Mouse (Mus musculus): ENCODE measurements around the gene Kcna5. TPM values are rescaled to one million over a fixed set of nuclear protein-coding genes. Genes with fewer than 3 reads are reported as not detected.

The Kcna5 gene
- 0.74 and 1.1 TPM in 2 replicates for polyA plus RNA-seq (2012; rRNA removed)

DNA sequence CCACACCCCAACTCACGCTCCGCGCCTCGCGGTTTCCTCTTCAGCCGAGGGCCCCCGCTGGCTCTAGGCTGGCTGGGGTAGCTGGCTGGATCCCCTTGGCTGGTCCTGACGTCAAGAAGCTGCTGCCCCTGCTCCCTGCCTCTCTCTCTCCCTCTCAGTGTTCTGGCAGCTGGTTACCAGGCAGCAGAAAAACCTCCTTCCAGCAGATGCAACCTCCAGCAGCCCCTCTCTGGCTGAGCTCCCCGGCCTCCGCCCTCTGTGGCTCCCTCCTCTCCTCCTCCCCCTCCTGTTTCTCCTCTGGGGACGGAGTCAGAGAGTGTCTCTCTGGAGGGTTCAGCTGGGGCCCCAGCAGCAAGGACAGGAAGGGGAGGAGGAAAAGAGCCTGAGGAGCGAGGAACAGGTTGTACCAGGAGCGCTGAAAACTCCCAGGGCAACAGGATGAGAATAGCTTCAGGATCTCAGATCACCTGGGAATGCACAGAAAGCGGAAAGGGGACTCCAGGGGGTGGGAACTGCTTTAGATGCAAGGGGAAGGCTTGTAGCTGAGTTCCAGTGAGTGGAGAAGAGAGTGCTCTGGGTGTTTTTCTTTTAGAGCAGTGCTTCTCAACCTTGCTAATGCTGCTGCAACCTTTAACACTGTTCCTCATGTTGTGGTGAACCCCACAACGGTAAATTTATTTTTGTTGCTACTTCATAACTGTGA, at the start of gene Kcna5:
TSS of gene Kcna5 (minus strand) at position 205 of the 703 bp plus-strand sequence.
- DNase-seq (ENCODE audit: low read depth, low spot score), result no peak
- WGBS, result 2% methylated on average over 15 of the region's 15 CpGs

DNA sequence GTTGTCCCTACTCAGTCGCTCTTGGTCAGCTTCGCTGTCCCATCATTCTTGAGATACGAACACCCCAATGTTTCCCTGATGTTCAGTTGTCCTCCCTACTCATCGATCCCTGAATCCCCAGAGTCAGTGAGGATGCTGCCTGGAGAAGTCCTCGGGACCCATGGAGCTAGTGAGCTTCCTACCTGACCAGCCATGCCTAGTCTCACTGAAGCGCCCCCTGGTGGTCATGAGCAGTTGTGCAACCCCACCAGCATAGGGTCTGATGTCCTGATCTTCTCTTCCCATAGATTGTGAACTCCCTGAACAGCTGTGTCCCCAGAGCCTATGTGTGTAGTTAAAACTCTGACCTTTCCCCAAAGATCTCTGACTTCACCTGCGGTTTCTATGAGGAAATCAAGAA, 47.9 kb upstream of the Kcna5 start:
- 63% methylated on average over 7 of the region's 7 CpGs for WGBS
- DNase-seq (ENCODE audit: low read depth, low spot score), result no peak

DNA sequence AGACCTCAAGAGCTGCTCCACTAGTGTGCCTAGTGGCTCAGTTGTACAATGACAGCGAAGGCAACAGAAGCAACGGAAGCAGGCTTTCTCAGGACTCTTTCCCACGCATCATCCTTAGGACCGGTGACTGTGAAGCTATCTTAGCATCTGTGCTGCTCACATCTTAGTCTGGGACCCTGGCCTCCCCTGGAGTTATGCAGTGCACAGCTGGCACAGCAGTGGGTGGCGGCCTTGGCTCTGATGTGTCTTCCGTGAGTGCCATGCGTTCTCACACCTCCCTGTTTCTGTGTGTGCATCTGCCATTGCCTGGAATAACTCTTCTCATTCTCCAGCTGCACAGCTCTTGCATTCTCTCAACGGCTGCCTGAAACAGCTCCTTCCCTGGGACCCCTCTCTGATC, 46.4 kb upstream of the Kcna5 start:
- no peak for DNase-seq (ENCODE audit: low read depth, low spot score)
- 73% methylated on average over 8 of the region's 8 CpGs for WGBS

DNA sequence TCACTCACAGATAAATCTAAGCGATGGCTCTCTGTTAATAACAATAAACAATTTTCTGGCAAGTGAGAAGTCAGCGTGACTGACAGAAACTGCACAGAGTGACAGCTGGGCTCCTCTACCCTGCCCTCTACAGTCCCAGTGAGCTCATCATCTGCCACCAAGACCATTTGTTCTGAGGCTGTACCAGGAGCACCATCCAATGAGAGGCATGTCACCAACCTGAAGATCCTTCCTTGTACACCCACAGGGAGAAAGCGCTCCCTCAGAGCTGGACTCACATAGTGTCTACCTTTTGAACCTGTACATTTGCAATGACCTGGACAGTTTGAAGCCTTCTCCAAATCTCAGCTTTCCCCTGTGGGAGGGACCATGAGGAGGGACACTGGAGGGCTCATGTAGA, 45.4 kb upstream of the Kcna5 start:
- 75% methylated on average over 3 of the region's 3 CpGs for WGBS
- no peak for DNase-seq (ENCODE audit: low read depth, low spot score)

DNA sequence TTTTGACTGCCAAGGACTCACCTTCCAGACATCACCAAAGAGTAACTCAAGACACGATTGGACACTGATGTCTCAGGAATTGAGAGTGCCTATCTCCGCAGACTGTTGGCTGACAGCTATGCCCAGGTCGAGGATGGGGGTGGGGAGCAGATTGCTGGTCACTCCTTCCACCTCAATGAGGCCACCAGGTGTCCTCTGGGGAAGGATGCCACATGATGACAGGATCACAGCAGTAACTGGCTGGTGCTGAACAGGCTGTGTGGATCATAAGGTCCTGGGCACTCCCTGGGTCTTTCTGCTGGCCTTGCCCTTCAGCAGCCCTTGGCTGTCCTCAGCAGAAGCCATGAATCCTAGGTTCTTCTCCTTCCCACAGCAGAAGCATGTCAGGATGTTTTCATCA, 42.2 kb upstream of the Kcna5 start:
- WGBS, result 67% methylated on average over 3 of the region's 3 CpGs
- DNase-seq (ENCODE audit: low read depth, low spot score), result no peak

DNA sequence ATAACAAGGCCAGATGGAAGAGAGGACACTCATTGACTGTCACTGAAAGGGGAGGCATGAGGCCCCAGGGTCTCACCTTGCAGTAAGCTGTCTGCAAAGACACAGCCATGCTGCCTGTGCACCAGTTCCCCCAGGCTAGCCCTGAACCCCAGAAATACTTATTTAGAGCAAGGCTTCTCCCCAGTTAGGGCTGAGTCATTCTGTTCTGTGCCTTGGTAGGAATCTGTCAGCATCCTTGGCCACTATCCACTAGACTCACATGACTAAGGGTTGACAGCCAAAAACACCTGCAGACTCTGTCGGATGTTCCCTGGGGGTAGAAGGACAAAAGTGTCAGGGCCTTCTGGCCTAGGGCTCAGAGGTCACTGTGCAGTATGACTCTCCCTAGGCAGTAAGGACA, 41.4 kb upstream of the Kcna5 start:
- DNase-seq (ENCODE audit: low read depth, low spot score), result no peak
- 62% methylated on average over 1 of the region's 1 CpGs for WGBS

DNA sequence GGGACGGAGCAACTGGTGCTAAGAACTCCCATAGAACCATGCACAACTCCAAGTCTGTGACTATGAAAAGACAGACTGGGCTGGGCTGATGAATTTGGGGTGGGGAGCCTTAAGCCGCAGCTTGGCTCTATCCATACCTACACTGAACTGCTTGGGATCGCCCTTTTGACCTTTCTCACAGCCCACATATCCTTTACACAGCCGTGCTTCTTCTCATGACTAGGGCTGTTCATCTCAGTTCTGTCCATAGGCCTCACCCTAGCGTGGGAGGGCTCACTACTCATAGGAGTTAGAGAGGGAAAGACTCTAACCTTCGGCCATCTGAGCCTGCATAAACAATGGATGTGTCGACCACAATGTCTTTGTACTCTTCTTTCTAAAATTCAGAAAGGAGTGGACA, 39.6 kb upstream of the Kcna5 start:
- WGBS, result 69% methylated on average over 7 of the region's 7 CpGs
- no peak for DNase-seq (ENCODE audit: low read depth, low spot score)

DNA sequence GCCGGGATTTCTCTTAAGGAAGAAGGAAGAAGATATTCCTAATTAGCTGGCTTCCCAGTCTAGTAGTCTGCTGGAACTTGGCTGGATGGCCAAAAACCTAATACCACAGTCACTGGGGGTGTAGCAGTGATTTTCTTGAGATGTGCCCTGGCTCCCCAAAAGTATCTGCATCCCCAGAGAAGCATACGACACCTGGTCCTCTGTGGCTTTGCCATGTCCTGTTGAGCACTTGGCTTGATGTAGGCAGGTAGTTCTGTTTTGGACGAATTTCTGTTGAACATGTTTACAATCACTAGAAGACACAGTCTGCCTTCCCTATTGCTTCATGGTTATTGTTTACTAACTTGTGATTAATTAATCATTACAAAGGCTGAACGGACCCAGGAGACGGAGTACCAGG, 37.8 kb upstream of the Kcna5 start:
- 74% methylated on average over 5 of the region's 5 CpGs for WGBS
- DNase-seq (ENCODE audit: low read depth, low spot score), result no peak

DNA sequence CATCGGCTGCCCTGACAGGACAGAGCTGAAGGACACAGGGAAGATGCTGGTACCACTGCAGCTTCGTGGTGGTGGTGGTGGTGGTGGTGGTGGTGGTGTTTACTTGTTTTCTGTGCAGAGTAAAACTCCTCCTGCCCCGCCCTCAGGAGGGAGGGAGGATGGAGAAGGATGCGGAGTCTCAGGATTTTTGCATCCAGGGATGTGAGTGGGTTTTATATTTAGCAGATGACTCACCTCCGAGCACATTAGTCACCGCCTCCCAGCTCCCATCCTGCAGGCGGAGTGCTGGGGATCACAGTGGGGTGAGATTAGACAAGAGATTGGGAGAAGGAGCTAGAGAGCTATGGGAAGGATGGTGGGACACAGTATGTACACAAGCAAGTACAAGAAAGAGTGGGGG, 34.6 kb upstream of the Kcna5 start:
- WGBS, result 50% methylated on average over 7 of the region's 7 CpGs
- no peak for DNase-seq (ENCODE audit: low read depth, low spot score)

DNA sequence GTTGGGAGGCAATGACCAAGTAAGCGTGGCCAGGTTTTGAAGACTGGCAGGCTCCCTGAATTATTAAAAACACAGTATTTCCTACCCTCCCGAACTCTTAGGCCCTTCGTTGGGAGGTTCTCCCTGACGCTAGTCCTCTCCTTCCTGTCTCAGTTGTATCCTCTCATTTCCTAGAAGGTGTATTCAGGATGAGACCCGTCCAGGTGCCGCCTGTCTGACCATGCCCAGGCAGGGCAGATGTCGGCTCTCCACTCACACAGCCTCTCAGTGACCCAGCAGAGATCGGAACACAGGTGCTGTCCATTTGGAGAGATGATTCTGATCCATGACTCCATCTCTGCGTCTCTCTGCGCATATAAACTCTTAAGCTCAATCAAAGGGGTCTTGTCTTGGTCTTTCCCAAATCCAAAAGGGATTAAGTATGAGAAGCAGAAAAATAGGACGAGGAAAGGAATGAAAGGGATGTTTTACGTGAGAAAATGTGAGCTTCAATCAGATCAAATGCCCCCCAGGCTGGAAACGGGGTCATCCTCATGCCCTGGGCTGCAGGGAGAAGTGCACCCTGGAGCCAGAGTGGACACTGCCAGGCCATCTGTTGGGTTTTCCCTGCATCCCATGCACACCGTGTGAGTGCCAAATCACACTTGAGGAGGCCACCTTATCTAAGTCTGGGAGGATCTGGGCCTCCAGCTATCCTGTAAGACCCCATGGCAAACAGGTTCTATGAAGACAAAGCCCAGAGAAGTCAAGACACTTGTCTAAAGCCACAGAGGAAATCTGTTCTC, 33.0 kb upstream of the Kcna5 start:
- no peak for DNase-seq (ENCODE audit: low read depth, low spot score)
- WGBS, result 80% methylated on average over 14 of the region's 14 CpGs

DNA sequence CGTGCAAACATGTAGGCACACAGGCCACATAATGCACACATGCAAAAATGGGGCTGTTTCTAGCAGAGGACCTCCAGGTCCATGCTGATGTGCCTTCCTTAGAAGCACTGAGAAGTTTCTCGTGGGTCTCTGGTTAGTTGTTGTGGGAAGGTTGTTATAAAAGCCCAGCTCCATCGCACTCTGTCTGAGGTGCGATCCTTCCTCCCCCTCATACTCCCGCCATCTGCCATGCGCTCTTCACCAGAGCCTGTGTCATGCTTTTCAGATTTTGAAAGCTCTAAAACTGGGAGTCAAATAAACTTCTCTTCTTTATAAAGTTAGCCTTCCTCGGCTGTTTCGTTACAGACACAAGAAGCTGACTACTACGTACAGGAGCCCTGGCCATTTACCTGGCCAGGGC, 32.1 kb upstream of the Kcna5 start:
- WGBS, result 90% methylated on average over 9 of the region's 9 CpGs
- DNase-seq (ENCODE audit: low read depth, low spot score), result no peak

DNA sequence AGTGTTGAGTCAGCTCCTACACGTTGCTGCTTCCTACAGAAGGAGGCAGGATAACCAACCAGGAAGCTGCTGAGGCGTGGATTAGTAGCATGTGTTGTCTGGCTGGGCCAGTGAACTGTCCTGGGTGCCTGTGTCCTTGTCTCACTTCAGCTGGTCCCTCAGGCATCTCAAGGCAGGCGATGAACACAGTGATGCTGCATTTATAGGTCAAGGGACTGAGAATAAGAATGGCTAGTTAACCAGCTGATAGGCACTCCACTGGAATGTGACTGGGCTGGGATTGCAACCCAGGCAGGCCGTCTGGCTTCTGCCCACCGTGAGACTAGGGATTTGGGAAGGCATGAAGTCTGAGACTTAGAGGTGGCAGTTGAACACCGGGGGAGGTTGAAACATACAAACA, 29.2 kb upstream of the Kcna5 start:
- 52% methylated on average over 6 of the region's 6 CpGs for WGBS
- DNase-seq (ENCODE audit: low read depth, low spot score), result no peak

DNA sequence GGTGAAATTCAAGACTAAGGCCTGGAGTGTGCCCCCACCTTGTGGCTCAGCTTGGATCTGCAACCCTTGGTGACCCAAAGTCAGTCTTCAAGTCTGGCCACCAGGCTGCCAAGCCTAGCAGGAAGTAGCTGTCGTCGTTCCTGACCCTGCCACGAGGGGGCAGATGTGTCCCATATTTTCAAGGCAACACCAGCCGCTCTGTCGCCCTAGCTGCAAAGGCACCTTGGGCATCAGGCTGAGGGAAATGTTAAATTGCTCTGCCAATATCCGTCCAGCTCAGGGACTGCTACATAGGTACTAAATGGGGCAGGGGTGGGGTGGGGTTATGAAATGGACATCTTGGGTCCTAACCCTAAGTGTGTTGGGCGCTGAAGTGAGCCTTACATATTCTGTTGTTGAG, 28.7 kb upstream of the Kcna5 start:
- WGBS, result 20% methylated on average over 7 of the region's 7 CpGs
- DNase-seq (ENCODE audit: low read depth, low spot score), result peak; percentile 3

DNA sequence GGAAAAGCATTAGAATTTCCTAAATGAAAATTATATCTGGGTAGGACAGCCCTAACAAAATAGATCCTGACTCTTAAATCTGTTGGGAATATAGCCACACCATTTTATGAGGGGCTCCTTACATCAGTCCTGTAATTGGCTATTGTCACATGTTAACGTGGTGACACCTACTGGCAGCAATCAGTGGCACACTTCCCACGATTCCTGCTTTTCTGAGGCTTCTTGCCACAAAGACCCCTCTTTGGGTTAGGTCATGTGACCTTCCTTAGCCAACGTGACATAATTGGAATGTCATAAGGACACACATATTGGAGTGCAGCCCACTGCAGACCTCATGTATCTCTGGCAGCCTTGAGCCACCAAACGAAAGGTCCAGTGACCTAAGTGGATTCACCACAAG, 26.5 kb upstream of the Kcna5 start:
- 28% methylated on average over 4 of the region's 4 CpGs for WGBS

DNA sequence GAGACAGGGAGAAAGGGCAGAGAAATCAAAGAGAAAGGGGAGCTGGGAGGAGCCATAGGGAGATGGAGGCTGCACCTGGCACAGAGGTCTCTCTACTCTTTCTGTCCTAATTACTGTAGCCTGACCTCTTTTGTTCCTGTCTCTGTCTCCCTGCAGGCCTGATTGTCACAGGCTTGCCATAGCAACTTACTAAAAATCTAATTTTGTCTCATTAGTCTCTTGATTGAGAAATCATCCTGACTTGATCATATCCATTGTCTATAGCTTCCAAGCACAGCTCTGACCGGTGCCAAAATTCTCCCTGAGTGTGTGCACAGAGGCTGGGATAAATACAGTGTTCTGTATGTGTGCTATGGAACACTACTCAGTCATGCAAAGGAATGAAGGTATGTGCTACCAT, 25.5 kb upstream of the Kcna5 start:
- WGBS, result 94% methylated on average over 1 of the region's 1 CpGs
- no peak for DNase-seq (ENCODE audit: low read depth, low spot score)

More for the DNA sequence above, 26.5 kb upstream of the Kcna5 start:
- no peak for DNase-seq (ENCODE audit: low read depth, low spot score)

DNA sequence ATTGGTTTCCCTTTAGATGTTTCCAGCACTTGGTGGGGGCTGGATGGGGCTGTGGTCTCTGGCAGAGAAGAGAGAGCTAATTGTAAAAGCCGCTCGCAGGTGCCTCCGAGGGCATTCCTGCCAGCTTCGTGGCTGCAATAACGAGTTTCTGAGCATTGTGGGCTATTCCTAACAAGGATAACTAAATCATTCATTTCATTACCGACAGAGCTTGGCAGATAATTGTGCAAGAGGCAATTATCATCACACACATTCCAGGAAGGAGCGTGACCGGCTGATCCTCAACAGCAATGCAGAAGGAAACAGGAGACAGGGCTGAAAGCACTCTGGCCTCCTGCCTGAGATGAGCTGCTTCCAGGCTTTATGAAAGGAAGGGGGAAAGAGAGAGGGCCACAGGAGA, 24.8 kb upstream of the Kcna5 start:
- WGBS, result 17% methylated on average over 8 of the region's 8 CpGs
- DNase-seq (ENCODE audit: low read depth, low spot score), result no peak

DNA sequence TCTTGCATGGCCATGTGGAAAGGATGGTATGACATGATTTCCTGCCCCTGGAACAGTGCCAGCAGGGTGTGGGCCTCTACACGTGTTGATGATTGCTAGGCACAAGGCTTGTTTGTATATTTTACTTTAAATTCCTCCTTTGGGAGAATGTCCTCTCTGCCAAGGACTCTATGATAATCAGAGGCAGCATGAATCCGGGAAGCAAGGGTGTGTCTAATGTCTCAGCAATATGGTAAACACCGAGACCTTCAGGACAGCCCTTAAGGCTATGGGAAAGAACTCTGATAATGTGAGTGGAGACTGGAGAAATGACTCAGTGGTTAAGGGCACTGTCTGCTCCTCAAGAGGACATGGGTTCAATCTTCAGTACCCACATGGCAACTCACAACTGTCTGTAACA, 23.1 kb upstream of the Kcna5 start:
- DNase-seq (ENCODE audit: low read depth, low spot score), result no peak
- 29% methylated on average over 3 of the region's 3 CpGs for WGBS

DNA sequence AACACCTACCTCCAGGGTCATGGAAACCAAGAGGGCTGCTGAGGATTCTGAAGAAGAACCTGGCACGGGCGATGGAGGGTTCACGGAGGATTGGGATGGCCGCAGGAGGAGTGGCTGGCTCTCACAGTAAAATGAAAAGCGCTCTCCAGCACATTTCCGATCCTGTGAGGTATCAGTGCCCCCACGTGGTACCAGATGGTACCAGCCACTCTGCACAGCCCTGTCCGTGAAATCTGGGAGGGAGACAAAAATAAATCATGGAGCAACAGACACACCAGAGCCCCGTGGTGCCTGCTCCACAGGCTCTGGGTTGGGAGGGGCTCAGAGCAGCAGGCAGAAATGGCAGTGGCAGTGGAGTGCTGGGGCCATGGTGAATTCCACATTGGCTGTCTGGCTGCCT, 18.6 kb upstream of the Kcna5 start:
- DNase-seq (ENCODE audit: low read depth, low spot score), result no peak
- 26% methylated on average over 9 of the region's 9 CpGs for WGBS

DNA sequence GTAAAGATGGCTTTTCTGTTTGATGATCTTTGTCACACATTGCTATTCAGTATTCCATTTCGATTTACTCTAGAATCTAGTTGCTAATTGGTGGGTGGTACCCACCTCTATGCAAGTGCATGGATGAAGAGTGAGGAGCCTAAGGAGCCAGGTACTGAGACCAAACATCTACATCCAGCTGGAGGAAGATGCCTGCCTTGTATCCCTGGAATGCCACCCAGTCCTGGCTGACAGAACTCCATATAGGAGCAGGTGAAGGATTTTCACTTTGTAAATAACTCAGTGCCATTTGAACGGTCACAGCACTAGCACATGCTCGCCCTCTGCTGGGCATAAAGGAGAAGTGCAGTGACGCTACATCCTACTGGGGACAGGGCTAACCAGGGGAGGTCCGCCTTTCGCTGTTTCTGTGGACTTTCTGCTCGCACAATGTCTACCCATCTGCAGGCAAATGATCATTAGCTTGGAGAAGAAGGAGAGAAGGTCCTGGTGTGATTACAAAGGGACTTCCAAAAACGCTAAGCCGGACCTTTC, 16.7 kb upstream of the Kcna5 start:
- 18% methylated on average over 9 of the region's 9 CpGs for WGBS
- DNase-seq (ENCODE audit: low read depth, low spot score), result peak; percentile 13

DNA sequence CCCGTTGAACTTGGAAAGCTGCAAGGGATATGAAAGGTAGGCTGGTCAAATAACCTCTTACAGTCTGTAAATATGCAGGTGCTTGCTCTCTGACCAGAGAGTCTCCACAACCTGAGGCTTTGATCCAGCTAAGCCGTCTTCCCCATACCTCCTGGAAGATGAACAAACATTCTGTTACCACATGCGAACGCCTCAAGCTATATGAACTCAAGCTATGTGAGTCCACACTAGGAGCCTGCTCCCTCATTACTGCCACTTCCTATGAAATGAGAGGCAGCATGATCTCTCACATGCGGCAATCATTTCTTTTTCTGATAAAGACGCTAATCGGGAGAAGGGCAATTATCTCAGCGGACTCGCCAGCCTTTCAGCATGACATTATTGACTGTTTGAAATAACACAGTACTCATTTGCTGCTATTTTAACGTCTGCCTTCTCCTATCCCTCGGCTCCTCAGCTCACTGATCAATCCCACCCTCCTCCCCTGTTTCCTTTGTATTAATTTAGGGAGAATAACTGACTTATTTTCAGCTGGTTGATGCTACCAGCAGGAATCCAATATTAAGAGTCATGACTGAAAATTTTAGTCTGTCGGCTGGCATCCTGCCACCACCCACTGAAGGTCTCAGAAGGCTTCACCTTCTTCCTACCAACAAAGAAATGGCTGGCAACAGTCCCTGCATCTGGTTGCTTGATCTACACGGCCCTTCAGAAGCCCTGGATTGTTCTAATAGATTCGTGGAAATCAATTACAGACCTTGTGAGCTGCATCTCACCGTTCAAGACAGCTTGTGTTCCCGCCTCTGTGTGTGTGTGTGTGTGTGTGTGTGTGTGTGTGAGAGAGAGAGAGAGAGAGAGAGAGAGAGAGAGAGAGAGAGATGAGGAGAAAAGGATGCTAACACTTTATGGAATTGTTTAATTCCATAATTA, 9.2 kb upstream of the Kcna5 start:
- WGBS, result 66% methylated on average over 16 of the region's 16 CpGs
- no peak for DNase-seq (ENCODE audit: low read depth, low spot score)
